Mouse (Mus musculus) embryonic facial prominence, embryonic 12.5 days (tissue): ENCODE results near the gene Aatf. TPM values are rescaled to one million over a fixed set of nuclear protein-coding genes. Genes with fewer than 3 reads are reported as not detected.

Experiments used
- ATAC-seq: fragments of 200-750 bp; cut with Nextera tagmentation; 2 replicates; pipeline ENCODE4 v1.8.0; 2017; ENCODE audit not compliant: insufficient number of reproducible peaks, insufficient read depth, low FRiP score, low TSS enrichment
- H3K27ac ChIP-seq: fragments of 300-500 bp; sonication (generic); 2 replicates; pipeline ENCODE4 v1.5.1; 2016; ENCODE audit warnings: mild to moderate bottlenecking
- H3K27me3 ChIP-seq: fragments of 300-500 bp; sonication (generic); 2 replicates; pipeline ENCODE4 v1.6.1; 2016; ENCODE audit warnings: mild to moderate bottlenecking, moderate library complexity
- H3K36me3 ChIP-seq: fragments of 300-500 bp; sonication (generic); 2 replicates; pipeline ENCODE4 v1.6.1; 2016; ENCODE audit warnings: mild to moderate bottlenecking
- H3K4me1 ChIP-seq: fragments of 300-500 bp; sonication (generic); 2 replicates; pipeline ENCODE4 v1.6.1; 2016
- H3K4me2 ChIP-seq: fragments of 300-500 bp; sonication (generic); replicated peaks from 2 replicates; pipeline ENCODE4 v1.6.1; 2016; ENCODE audit warnings: mild to moderate bottlenecking, moderate library complexity
- H3K4me3 ChIP-seq: fragments of 300-500 bp; sonication (generic); 2 replicates; pipeline ENCODE4 v1.5.1; 2016; ENCODE audit warnings: mild to moderate bottlenecking
- H3K9ac ChIP-seq: fragments of 300-500 bp; sonication (generic); 2 replicates; pipeline ENCODE4 v1.6.1; 2016; ENCODE audit warnings: mild to moderate bottlenecking, moderate library complexity
- H3K9me3 ChIP-seq: fragments of 300-500 bp; sonication (generic); 2 replicates; pipeline ENCODE4 v1.6.1; 2016; ENCODE audit warnings: mild to moderate bottlenecking, moderate library complexity
- WGBS: fragments of 180-500 bp; shearing (Covaris S2); methylation state at CpG from one replicate; pipeline ENCODE4 v1.1.7; 2016; 5-methylcytosine and 5-hydroxymethylcytosine counted together
- polyA plus RNA-seq: library from polyadenylated mRNA; unstranded; fragments of >200 nt; fragmentation: Nextera tagmentation; extraction: Ambion mirVana; gene quantifications from 2 replicates; pipeline ENCODE4 v1.2.1, GENCODE M21; 2016

Gene Aatf
- polyA plus RNA-seq, 1 experiment from 2014 or later: 53.8 TPM

GRCm38 (mm10) chr11:84526976-84527860, 13.9 kb upstream of the Aatf start:
- no peak overlapping the region for H3K4me3 ChIP-seq
- no peak overlapping the region for H3K27ac ChIP-seq
- ATAC-seq: no peak
- no peak overlapping the region for H3K9ac ChIP-seq
- peaks cover 17% of the 10 kb centered on the region for H3K4me1 ChIP-seq
- H3K4me2 ChIP-seq: no peak overlapping the region
- H3K9me3 ChIP-seq: no peaks in the 10 kb centered on the region
- H3K36me3 ChIP-seq: no peaks in the 10 kb centered on the region
- peaks cover 93% of the 10 kb centered on the region for H3K27me3 ChIP-seq
- WGBS: 2% methylated on average over 29 of the region's 29 CpGs

GRCm38 (mm10) chr11:84526451-84526850, 13.1 kb upstream of the Aatf start:
- under 1% methylated on average over 10 of the region's 10 CpGs for WGBS
- H3K9me3 ChIP-seq: no peaks in the 10 kb centered on the region
- H3K9ac ChIP-seq: no peak overlapping the region
- ATAC-seq: no peak
- peaks cover 17% of the 10 kb centered on the region for H3K4me1 ChIP-seq
- peak overlapping the region; percentile 47; the same call in 1 of the 2 replicates for H3K4me3 ChIP-seq
- peaks cover 93% of the 10 kb centered on the region for H3K27me3 ChIP-seq
- no peak overlapping the region for H3K27ac ChIP-seq
- no peaks in the 10 kb centered on the region for H3K36me3 ChIP-seq
- peak overlapping the region; percentile 86 for H3K4me2 ChIP-seq

- under 1% methylated on average over 64 of the region's 64 CpGs for WGBS
- Histone ChIP-seq H3K9me3 (no peaks in the 10 kb centered on the region), H3K27me3 (peaks cover 93% of the 10 kb centered on the region), H3K4me3 (peak within 1 kb of the TSS; percentile 47), H3K4me2 (peak within 1 kb of the TSS; percentile 86), H3K36me3 (no peaks in the 10 kb centered on the region), H3K9ac (peak within 1 kb of the TSS; percentile 38; the same call in 1 of the 2 replicates), H3K27ac (no peak within 1 kb of the TSS), H3K4me1 (peaks cover 17% of the 10 kb centered on the region)
- peak; percentile 31; the same call in 1 of the 2 replicates for ATAC-seq
Measured at GRCm38 (mm10) chr11:84525421-84526274, 12.3 kb upstream of the Aatf start, which contains the start of gene Lhx1. Gene Lhx1, minus strand, starts transcription at chr11:84525535.

- Histone ChIP-seq H3K27ac (no peak overlapping the region), H3K9ac (no peak overlapping the region), H3K4me3 (peak overlapping the region; percentile 47), H3K27me3 (peaks cover 93% of the 10 kb centered on the region), H3K36me3 (no peaks in the 10 kb centered on the region), H3K4me2 (peak overlapping the region; percentile 86), H3K9me3 (no peaks in the 10 kb centered on the region), H3K4me1 (peaks cover 20% of the 10 kb centered on the region)
- ATAC-seq: no peak
- WGBS: under 1% methylated on average over 48 of the region's 48 CpGs
Measured at GRCm38 (mm10) chr11:84524511-84525270, 11.4 kb upstream of the Aatf start.

GRCm38 (mm10) chr11:84523841-84524510, 10.7 kb upstream of the Aatf start:
- WGBS: under 1% methylated on average over 35 of the region's 35 CpGs
- no peak for ATAC-seq
- Histone ChIP-seq H3K27me3 (peaks cover 92% of the 10 kb centered on the region), H3K27ac (no peak overlapping the region), H3K4me1 (peaks cover 20% of the 10 kb centered on the region), H3K9me3 (no peaks in the 10 kb centered on the region), H3K36me3 (no peaks in the 10 kb centered on the region), H3K4me2 (0 out of 2 replicates have a peak overlapping the region, but pooled peaks have one; percentile 86), H3K4me3 (no peak overlapping the region), H3K9ac (no peak overlapping the region)

GRCm38 (mm10) chr11:84523321-84523831, 10.1 kb upstream of the Aatf start:
- H3K4me3 ChIP-seq: peak overlapping the region; percentile 16; the same call in 1 of the 2 replicates
- no peaks in the 10 kb centered on the region for H3K9me3 ChIP-seq
- H3K27me3 ChIP-seq: peaks cover 92% of the 10 kb centered on the region
- no peak overlapping the region for H3K9ac ChIP-seq
- H3K4me2 ChIP-seq: no peak overlapping the region
- H3K36me3 ChIP-seq: no peaks in the 10 kb centered on the region
- no peak overlapping the region for H3K27ac ChIP-seq
- no peak for ATAC-seq
- 1% methylated on average over 16 of the region's 16 CpGs for WGBS
- H3K4me1 ChIP-seq: peaks cover 20% of the 10 kb centered on the region

- Histone ChIP-seq H3K9ac (no peak overlapping the region), H3K4me1 (peaks cover 20% of the 10 kb centered on the region)
Measured at GRCm38 (mm10) chr11:84522577-84523320, 9.4 kb upstream of the Aatf start.

GRCm38 (mm10) chr11:84521751-84522299, 8.5 kb upstream of the Aatf start:
- 4% methylated on average over 24 of the region's 24 CpGs for WGBS
- H3K4me1 ChIP-seq: peaks cover 20% of the 10 kb centered on the region

More at GRCm38 (mm10) chr11:84522577-84523320, 9.4 kb upstream of the Aatf start:
- Histone ChIP-seq H3K27ac (no peak overlapping the region), H3K27me3 (peaks cover 88% of the 10 kb centered on the region), H3K9me3 (no peaks in the 10 kb centered on the region), H3K36me3 (no peaks in the 10 kb centered on the region), H3K4me3 (peak overlapping the region; percentile 16), H3K4me2 (peak overlapping the region; percentile 28; the same call in 1 of the 2 replicates)
- under 1% methylated on average over 40 of the region's 40 CpGs for WGBS
- ATAC-seq: no peak

GRCm38 (mm10) chr11:84521071-84521390, 7.7 kb upstream of the Aatf start:
- H3K9me3 ChIP-seq: no peaks in the 10 kb centered on the region
- peaks cover 83% of the 10 kb centered on the region for H3K27me3 ChIP-seq
- H3K4me3 ChIP-seq: no peak overlapping the region
- H3K4me1 ChIP-seq: peaks cover 16% of the 10 kb centered on the region
- no peak for ATAC-seq
- no peaks in the 10 kb centered on the region for H3K36me3 ChIP-seq
- H3K4me2 ChIP-seq: no peak overlapping the region
- WGBS: 11% methylated on average over 3 of the region's 3 CpGs
- no peak overlapping the region for H3K9ac ChIP-seq
- no peak overlapping the region for H3K27ac ChIP-seq

More at GRCm38 (mm10) chr11:84521751-84522299, 8.5 kb upstream of the Aatf start:
- no peak for ATAC-seq
- Histone ChIP-seq H3K27me3 (peaks cover 84% of the 10 kb centered on the region), H3K9me3 (no peaks in the 10 kb centered on the region), H3K4me2 (no peak overlapping the region), H3K36me3 (no peaks in the 10 kb centered on the region), H3K4me3 (no peak overlapping the region), H3K27ac (no peak overlapping the region), H3K9ac (no peak overlapping the region)
